Mouse (Mus musculus) heart, adult 11 months (tissue): ENCODE measurements around the gene Fbxl17.

ENCODE experiments used
- DNase-seq: peaks from one replicate; pipeline ENCODE4 v3.0.0; 2022

Fbxl17 gene

GRCm38 (mm10) chr17:63402741-63403681 lies 96.8 kb downstream of the Fbxl17 start:
- DNase-seq, result peak; percentile 94

- DNase-seq, result peak; percentile 25
These were observed 97.6 kb downstream of the Fbxl17 start for GRCm38 (mm10) chr17:63402170-63402569.

GRCm38 (mm10) chr17:63400640-63401039 lies 99.2 kb downstream of the Fbxl17 start:
- DNase-seq, result peak; percentile 70

- DNase-seq, result peak; percentile 79
These were observed 100.0 kb downstream of the Fbxl17 start for GRCm38 (mm10) chr17:63399816-63400215.

- DNase-seq, result peak; percentile 64
These were observed 108.3 kb downstream of the Fbxl17 start for GRCm38 (mm10) chr17:63391506-63391905.

GRCm38 (mm10) chr17:63390951-63391350 lies 108.9 kb downstream of the Fbxl17 start:
- DNase-seq, result peak; percentile 67

GRCm38 (mm10) chr17:63370977-63371376 lies 128.8 kb downstream of the Fbxl17 start:
- no peak for DNase-seq

- peak; percentile 50 for DNase-seq
These were observed 130.0 kb downstream of the Fbxl17 start for GRCm38 (mm10) chr17:63369631-63370310.

- DNase-seq, result peak; percentile 64
These were observed 132.3 kb downstream of the Fbxl17 start for GRCm38 (mm10) chr17:63367476-63367875.

GRCm38 (mm10) chr17:63366045-63366444 lies 133.8 kb downstream of the Fbxl17 start:
- DNase-seq, result peak; percentile 49

GRCm38 (mm10) chr17:63364605-63365004 lies 135.2 kb downstream of the Fbxl17 start:
- DNase-seq, result peak; percentile 82

GRCm38 (mm10) chr17:63362196-63362595 lies 137.6 kb downstream of the Fbxl17 start:
- peak; percentile 77 for DNase-seq

- peak; percentile 6 for DNase-seq
These were observed 138.1 kb downstream of the Fbxl17 start for GRCm38 (mm10) chr17:63361679-63362078.

- DNase-seq, result no peak
These were observed 141.0 kb downstream of the Fbxl17 start for GRCm38 (mm10) chr17:63358837-63359236.

GRCm38 (mm10) chr17:63356202-63356601 lies 143.6 kb downstream of the Fbxl17 start:
- DNase-seq, result no peak

GRCm38 (mm10) chr17:63352634-63353195 lies 147.1 kb downstream of the Fbxl17 start:
- peak; percentile 4 for DNase-seq

GRCm38 (mm10) chr17:63351682-63352081 lies 148.1 kb downstream of the Fbxl17 start:
- peak; percentile 22 for DNase-seq

GRCm38 (mm10) chr17:63350876-63351509 lies 148.8 kb downstream of the Fbxl17 start:
- DNase-seq, result peak; percentile 80

GRCm38 (mm10) chr17:63344101-63344500 lies 155.7 kb downstream of the Fbxl17 start:
- peak; percentile 89 for DNase-seq

GRCm38 (mm10) chr17:63343076-63343475 lies 156.7 kb downstream of the Fbxl17 start:
- DNase-seq, result peak; percentile 48

- DNase-seq, result peak; percentile 64
These were observed 157.4 kb downstream of the Fbxl17 start for GRCm38 (mm10) chr17:63342440-63342839.

GRCm38 (mm10) chr17:63341203-63341602 lies 158.6 kb downstream of the Fbxl17 start:
- DNase-seq, result peak; percentile 18

- no peak for DNase-seq
These were observed 170.9 kb downstream of the Fbxl17 start for GRCm38 (mm10) chr17:63328888-63329287.
